In genomic region chr4:12171318-12172091, GRCm38 (mm10) we compare ENCODE assay signal across 8 mouse cellular contexts. TPM values are rescaled to one million over a fixed set of nuclear protein-coding genes. Genes with fewer than 3 reads are reported as not detected.
DNase-seq lines count a peak whose midpoint lies in the region; ATAC-seq and TF ChIP-seq lines count a peak whose summit lies in the region.

Gene Fam92a, minus strand, starts transcription at chr4:12172015.

- H3K9ac ChIP-seq in heart, embryonic 14.5 days (ENCODE audit: low read length) = peak within 1 kb of the TSS; percentile 87
- H3K9ac ChIP-seq in liver, embryonic 14.5 days (replicated peaks) = peak within 1 kb of the TSS; percentile 50
- peak within 1 kb of the TSS; percentile 98 for H3K9ac ChIP-seq in neural tube, embryonic 11.5 days (ENCODE audit: low read length)
- peak within 1 kb of the TSS; percentile 97 for H3K9ac ChIP-seq in stomach, postnatal 0 days (ENCODE audit: low read length)

- peaks cover 35% of the 10 kb centered on the region for H3K36me3 ChIP-seq in C2C12 (ENCODE audit: control insufficient read depth, insufficient read depth)
- H3K36me3 ChIP-seq in heart, embryonic 14.5 days (ENCODE audit: control insufficient read depth, insufficient read depth, low read length) = peaks cover 24% of the 10 kb centered on the region
- no peaks in the 10 kb centered on the region for H3K36me3 ChIP-seq in liver, embryonic 14.5 days (replicated peaks; ENCODE audit: control insufficient read depth, insufficient read depth, low read depth)
- H3K36me3 ChIP-seq in neural tube, embryonic 11.5 days (ENCODE audit: control insufficient read depth, insufficient read depth, low read length) = 0 out of 2 replicates have a peak, but pooled peaks cover 3% of the 10 kb centered on the region
- H3K36me3 ChIP-seq in stomach, postnatal 0 days (ENCODE audit: control insufficient read depth, insufficient read depth, low read length) = peaks cover 3% of the 10 kb centered on the region; the same call in 1 of the 2 replicates

- WGBS in heart, embryonic 14.5 days = under 1% methylated on average over 67 of the region's 74 CpGs
- under 1% methylated on average over 69 of the region's 74 CpGs for WGBS in liver, embryonic 14.5 days (ENCODE audit: insufficient replicate concordance)
- WGBS in neural tube, embryonic 11.5 days = under 1% methylated on average over 66 of the region's 74 CpGs
- WGBS in stomach, postnatal 0 days = under 1% methylated on average over 60 of the region's 74 CpGs

- H3K4me1 ChIP-seq in heart, embryonic 14.5 days (ENCODE audit: control insufficient read depth in 2 of 2, insufficient read depth in 2 of 2, low read length in 2 of 2) = peaks cover 3 to 4% of the 10 kb centered on the region in 2 experiments; a peak in 2 of 4 replicates
- peaks cover 0 to 5% of the 10 kb centered on the region in 2 experiments; a peak in 2 of 4 replicates for H3K4me1 ChIP-seq in liver, embryonic 14.5 days (replicated peaks; ENCODE audit: control insufficient read depth in 2 of 2, insufficient read depth in 2 of 2, low read length in 1 of 2)
- H3K4me1 ChIP-seq in neural tube, embryonic 11.5 days (ENCODE audit: control insufficient read depth, insufficient read depth, low read length) = peaks cover 6% of the 10 kb centered on the region
- H3K4me1 ChIP-seq in stomach, postnatal 0 days (replicated peaks; ENCODE audit: control insufficient read depth, insufficient read depth) = 0 out of 2 replicates have a peak, but pooled peaks cover 3% of the 10 kb centered on the region

- H3K79me2 ChIP-seq in C2C12 (ENCODE audit: control insufficient read depth, insufficient read depth) = peaks cover 14% of the 10 kb centered on the region

- ATAC-seq in heart, embryonic 14.5 days (ENCODE audit: insufficient number of reproducible peaks, insufficient read depth, low FRiP score, low read depth) = peak; percentile 88
- peak; percentile 83 for ATAC-seq in liver, embryonic 14.5 days (ENCODE audit: insufficient read depth)
- peak; percentile 91 for ATAC-seq in neural tube, embryonic 11.5 days (ENCODE audit: insufficient read depth, low FRiP score, low TSS enrichment)
- ATAC-seq in stomach, postnatal 0 days (ENCODE audit: low FRiP score, low TSS enrichment) = peak; percentile 90

- peak; percentile 89 for DNase-seq in brain, adult 2 months (ENCODE audit: low read depth, low spot score)
- DNase-seq in fibroblast of lung, adult 2 months (ENCODE audit: low read depth) = peak; percentile 19
- peak; percentile 83 for DNase-seq in kidney, postnatal 10 days
- DNase-seq in liver, embryonic 14.5 days (ENCODE audit: low read depth in 3 of 3, low spot score in 3 of 3) = peak; percentile 7 to 23 (median 11)
- DNase-seq in neural tube, embryonic 11.5 days (ENCODE audit: low spot score) = peak; percentile 88
- DNase-seq in stomach, postnatal 0 days (ENCODE audit: low spot score) = peak; percentile 77

- H3K9me3 ChIP-seq in heart, embryonic 14.5 days (ENCODE audit: control insufficient read depth, low read length) = no peaks in the 10 kb centered on the region
- H3K9me3 ChIP-seq in liver, embryonic 14.5 days (ENCODE audit: control insufficient read depth, low read length) = no peaks in the 10 kb centered on the region
- no peaks in the 10 kb centered on the region for H3K9me3 ChIP-seq in neural tube, embryonic 11.5 days (ENCODE audit: control insufficient read depth, low read length)
- no peaks in the 10 kb centered on the region for H3K9me3 ChIP-seq in stomach, postnatal 0 days (ENCODE audit: control insufficient read depth, low read length)

- H3K79me3 ChIP-seq in C2C12 (ENCODE audit: low read depth) = peaks cover 9% of the 10 kb centered on the region

- TF ChIP-seq CTCF in C2C12 (IDR thresholded peaks at IDR 0.05; ENCODE audit: control insufficient read depth, insufficient read depth, insufficient read length) = no peak
- no peak for TF ChIP-seq CTCF in liver, embryonic 14.5 days (IDR thresholded peaks at IDR 0.05; ENCODE audit: low read depth)
- TF ChIP-seq CTCF in stomach, postnatal 0 days (IDR thresholded peaks at IDR 0.05; ENCODE audit: low read depth) = no peak; the same call in 1 of the 2 replicates

- H3K4me2 ChIP-seq in heart, embryonic 14.5 days (ENCODE audit: low read length) = peak within 1 kb of the TSS; percentile 70
- H3K4me2 ChIP-seq in liver, embryonic 14.5 days (ENCODE audit: low read depth) = peak within 1 kb of the TSS; percentile 71
- peak within 1 kb of the TSS; percentile 64 for H3K4me2 ChIP-seq in neural tube, embryonic 11.5 days (ENCODE audit: low read depth)
- H3K4me2 ChIP-seq in stomach, postnatal 0 days (replicated peaks; ENCODE audit: low read depth) = peak within 1 kb of the TSS; percentile 79

- H3K27ac ChIP-seq in heart, embryonic 14.5 days (replicated peaks in 1 of 2; ENCODE audit: control insufficient read depth in 1 of 2, insufficient read depth in 1 of 2, low read depth in 2 of 2, low read length in 2 of 2) = peak within 1 kb of the TSS; percentile 56 to 76
- H3K27ac ChIP-seq in liver, embryonic 14.5 days = no peak within 1 kb of the TSS
- peak within 1 kb of the TSS; percentile 85 for H3K27ac ChIP-seq in neural tube, embryonic 11.5 days (ENCODE audit: low read depth, low read length)
- peak within 1 kb of the TSS; percentile 94 for H3K27ac ChIP-seq in stomach, postnatal 0 days (replicated peaks)

- H3K4me3 ChIP-seq in C2C12 (ENCODE audit: insufficient read depth, poor library complexity, severe bottlenecking) = peak within 1 kb of the TSS; percentile 55
- peak within 1 kb of the TSS; percentile 68 to 81 for H3K4me3 ChIP-seq in heart, embryonic 14.5 days (ENCODE audit: control insufficient read depth in 1 of 2, insufficient read depth in 1 of 2, low read depth in 1 of 2, low read length in 2 of 2)
- peak within 1 kb of the TSS; percentile 62 to 66 for H3K4me3 ChIP-seq in liver, embryonic 14.5 days (ENCODE audit: insufficient read depth in 1 of 2, low read depth in 2 of 2, low read length in 2 of 2)
- H3K4me3 ChIP-seq in neural tube, embryonic 11.5 days (ENCODE audit: low read depth, low read length) = peak within 1 kb of the TSS; percentile 81
- peak within 1 kb of the TSS; percentile 84 for H3K4me3 ChIP-seq in stomach, postnatal 0 days (ENCODE audit: low read depth, low read length)

- H3ac ChIP-seq in C2C12 (ENCODE audit: control insufficient read depth, insufficient read length, low read depth) = peak within 1 kb of the TSS; percentile 97

- TF ChIP-seq EP300 in liver, embryonic 14.5 days (IDR thresholded peaks at IDR 0.05; ENCODE audit: low read depth) = no peak
- TF ChIP-seq EP300 in stomach, postnatal 0 days (optimal IDR thresholded peaks at IDR 0.05) = no peak

- no peaks in the 10 kb centered on the region for H3K27me3 ChIP-seq in C2C12 (ENCODE audit: control insufficient read depth, insufficient read depth, insufficient read length)
- no peaks in the 10 kb centered on the region for H3K27me3 ChIP-seq in heart, embryonic 14.5 days (ENCODE audit: control insufficient read depth, insufficient read depth, low read length)
- no peaks in the 10 kb centered on the region for H3K27me3 ChIP-seq in liver, embryonic 14.5 days (ENCODE audit: control insufficient read depth, insufficient read depth, low read length)
- no peaks in the 10 kb centered on the region for H3K27me3 ChIP-seq in neural tube, embryonic 11.5 days (ENCODE audit: control insufficient read depth, insufficient read depth, low read length)
- no peaks in the 10 kb centered on the region for H3K27me3 ChIP-seq in stomach, postnatal 0 days (ENCODE audit: control insufficient read depth, insufficient read depth, low read length)

TF ChIP-seq in C2C12, 6 proteins besides CTCF, POLR2A, EP300 and RAD21:
- peak; percentile 46 for TF ChIP-seq MAX (IDR thresholded peaks at IDR 0.05)
- no peak for TF ChIP-seq MYOD1 (IDR thresholded peaks at IDR 0.05; ENCODE audit: control insufficient read depth, insufficient read length, low read depth)
- no peak for TF ChIP-seq MYOG (IDR thresholded peaks at IDR 0.05; ENCODE audit: control insufficient read depth, extremely low read depth, insufficient read length)

RNA-seq across cellular contexts. Expression of gene Fam92a, which starts in this region (rescaled TPM):
- 22.9 TPM for polyA plus RNA-seq in C2C12 (2012; fragmentation: generic; extraction: Trizol)
- polyA plus RNA-seq in heart, embryonic 14.5 days (2014; fragmentation: Nextera tagmentation; extraction: Ambion mirVana) = 69.4 and 74.7 TPM in 2 replicates
- 4.0 and 7.6 TPM in 2 replicates for polyA plus RNA-seq in liver, embryonic 14.5 days (2012; rRNA removed)
- 15.8 and 16.8 TPM in 2 replicates for polyA plus RNA-seq in liver, embryonic 14.5 days (2014; fragmentation: Nextera tagmentation; extraction: Ambion mirVana)
- polyA plus RNA-seq in neural tube, embryonic 11.5 days (2014; fragmentation: Nextera tagmentation; extraction: Ambion mirVana) = 88.4 and 92.4 TPM in 2 replicates
- 61.6 and 65.7 TPM in 2 replicates for polyA plus RNA-seq in stomach, postnatal 0 days (2015; fragmentation: Nextera tagmentation; extraction: Ambion mirVana)

Comparison
In these comparisons a context has a peak if more than half of its experiments do, and no peak if none do; other contexts are left out.
1. DNase-seq: peak in every context shown above with its lines; median percentile 89 in brain, adult 2 months; 88 in neural tube, embryonic 11.5 days; 83 in kidney, postnatal 10 days; 77 in stomach, postnatal 0 days; 19 in fibroblast of lung, adult 2 months; 11 in liver, embryonic 14.5 days.